Mouse (Mus musculus) kidney, adult 2 months (tissue): ENCODE data around the gene Gm28048.

Experiments
- CTCF ChIP-seq: fragments of 200-500 bp; conservative IDR thresholded peaks from 2 replicates; pipeline ENCODE4 v1.5.1; 2011; ENCODE audit warnings: low read depth, mild to moderate bottlenecking, control low read depth, low read length, moderate library complexity, mixed read lengths; ENCODE audit not compliant: insufficient read depth, insufficient read length
- POLR2A ChIP-seq: fragments of 200-500 bp; IDR thresholded peaks from one replicate; pipeline ENCODE4 v1.6.1; 2011; ENCODE audit warnings: low read depth, low read length, control low read depth

DNA sequence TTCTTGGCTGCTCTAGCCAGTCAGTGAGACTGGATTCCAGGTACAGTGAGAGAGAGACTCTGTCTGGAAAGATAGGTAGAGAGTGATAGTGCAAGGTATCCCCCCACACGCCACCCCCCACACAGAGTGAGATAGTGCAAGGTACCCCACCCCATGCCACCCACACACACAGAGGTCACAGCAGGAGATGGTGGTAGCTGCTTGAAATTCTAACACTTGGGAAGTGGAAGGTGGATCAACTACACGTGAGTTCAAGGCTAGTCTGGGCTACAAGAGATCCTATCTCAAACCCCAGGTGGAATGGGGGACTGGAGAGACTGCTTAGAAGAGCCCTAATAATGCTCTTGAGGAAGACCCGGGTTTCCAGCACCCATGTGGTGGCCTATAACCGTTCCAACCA, 849 bp downstream of the Gm28048 start:
- TF ChIP-seq CTCF = no peak
- no peak for TF ChIP-seq POLR2A
